Mouse (Mus musculus): ENCODE measurements around the gene Olfr591.
"Not testable (repeated sequence)": the region's sequence is repeated elsewhere in the genome, so short reads cannot be mapped to it uniquely, and the experiment has no call there.

Olfr591 gene

DNA sequence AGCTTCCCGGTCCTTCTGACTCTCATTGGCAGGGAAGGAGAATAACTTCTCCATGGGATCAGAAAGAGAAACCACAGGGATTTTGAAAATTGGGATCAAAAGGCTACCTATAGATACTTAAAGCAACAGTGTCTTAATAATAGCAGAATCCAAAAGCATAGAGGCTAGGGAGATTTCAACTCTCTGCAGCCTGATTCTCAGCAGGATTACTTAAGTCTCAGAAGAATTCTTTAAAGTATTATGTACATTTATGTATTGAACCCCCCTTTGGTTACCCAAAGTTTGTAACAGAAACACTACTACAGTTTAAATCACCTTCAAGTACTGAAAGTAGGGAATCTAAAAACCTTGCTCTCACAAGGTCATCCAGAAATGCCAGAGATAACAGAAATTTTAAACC lies at the start of gene Olfr591:
TSS of gene Olfr591 (minus strand) at position 101 of the 400 bp plus-strand sequence.
- no peak for DNase-seq (ENCODE audit: extremely low read depth, low read depth)

- no peak for DNase-seq (ENCODE audit: extremely low read depth, low read depth)
These were observed 38.6 kb upstream of the Olfr591 start, which contains the start of gene Olfr594 for GRCm38 (mm10) chr7:103216696-103217095. Gene Olfr594 (plus strand): TSS chr7:103216996.

GRCm38 (mm10) chr7:103212050-103212449 lies 33.9 kb upstream of the Olfr591 start:
- not testable (repeated sequence) for DNase-seq (ENCODE audit: extremely low read depth, low read depth)

- DNase-seq (ENCODE audit: extremely low read depth, low read depth): no peak
These were observed 33.4 kb upstream of the Olfr591 start, which contains the start of gene Olfr593 for GRCm38 (mm10) chr7:103211562-103211961. Gene Olfr593 (plus strand): TSS chr7:103211862.

- not testable (repeated sequence) for DNase-seq (ENCODE audit: extremely low read depth, low read depth)
These were observed 6.4 kb upstream of the Olfr591 start, which contains the start of gene Olfr592 for GRCm38 (mm10) chr7:103184503-103184902. Gene Olfr592 (plus strand): TSS chr7:103184803.

DNA sequence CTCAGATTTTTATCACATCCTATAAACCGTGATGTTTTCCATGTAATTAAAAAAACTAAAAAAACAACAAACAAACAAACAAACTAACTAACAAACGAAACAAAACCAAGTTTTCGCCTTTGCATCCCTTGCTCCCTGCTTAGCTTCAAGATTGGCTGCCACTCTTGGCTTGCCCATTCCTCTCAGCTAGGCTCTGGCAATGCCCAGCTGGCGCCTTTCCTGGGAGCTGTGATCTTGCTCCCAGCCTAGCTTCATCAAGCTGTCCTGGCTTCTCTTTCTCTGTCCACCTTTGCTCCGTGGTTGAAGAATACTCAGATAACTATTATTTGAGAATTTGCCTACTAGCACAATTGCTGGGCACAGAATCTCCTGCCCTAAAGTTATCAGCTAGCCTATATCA lies 8.4 kb downstream of the Olfr591 start:
- no peak for DNase-seq (ENCODE audit: extremely low read depth, low read depth)

DNA sequence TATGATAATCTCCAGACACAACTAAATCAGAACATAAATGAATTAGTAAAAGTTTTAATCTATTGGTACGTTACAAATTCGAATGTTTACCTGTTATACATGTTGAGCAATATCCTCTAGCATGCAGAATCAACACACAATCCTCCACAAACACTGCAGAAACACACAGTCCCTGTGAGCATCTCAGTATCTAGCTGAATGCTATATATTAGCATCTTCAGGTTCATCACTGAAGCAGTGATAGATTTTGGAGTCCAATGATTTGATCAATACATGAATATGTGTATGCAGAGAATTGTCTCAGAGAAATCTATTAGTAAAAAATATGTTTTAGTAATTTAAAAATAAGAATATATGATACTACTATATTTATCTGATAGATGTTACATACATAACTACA lies 21.9 kb downstream of the Olfr591 start, which contains the start of gene Olfr589:
TSS of gene Olfr589 (minus strand) at position 101 of the 400 bp plus-strand sequence.
- DNase-seq (ENCODE audit: extremely low read depth, low read depth): no peak

DNA sequence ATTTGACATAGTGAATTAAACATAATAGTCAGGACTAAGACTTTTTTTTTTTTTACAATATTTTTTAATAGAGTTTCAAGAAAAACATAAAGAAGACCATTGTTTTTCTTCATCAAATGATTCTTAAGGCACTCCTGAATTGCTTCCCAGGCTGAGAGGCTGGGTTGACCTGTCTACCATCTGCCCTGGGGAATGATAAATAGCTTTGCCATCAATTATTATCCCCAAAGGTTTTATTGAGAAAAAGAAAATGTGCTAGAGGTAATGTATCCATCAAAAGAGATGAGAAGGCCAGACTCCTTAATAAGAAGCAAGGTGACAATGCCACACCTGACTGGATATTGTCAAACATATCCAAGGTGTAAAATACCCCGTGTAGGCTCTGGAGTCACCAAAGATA lies 37.6 kb downstream of the Olfr591 start, which contains the start of gene Olfr588-ps1:
TSS of gene Olfr588-ps1 (plus strand) at position 301 of the 400 bp plus-strand sequence.
- no peak for DNase-seq (ENCODE audit: extremely low read depth, low read depth)

GRCm38 (mm10) chr7:103125538-103125937 lies 52.6 kb downstream of the Olfr591 start, which contains the start of gene Olfr586:
Gene Olfr586 (minus strand): TSS chr7:103125638.
- DNase-seq (ENCODE audit: extremely low read depth, low read depth): no peak

DNA sequence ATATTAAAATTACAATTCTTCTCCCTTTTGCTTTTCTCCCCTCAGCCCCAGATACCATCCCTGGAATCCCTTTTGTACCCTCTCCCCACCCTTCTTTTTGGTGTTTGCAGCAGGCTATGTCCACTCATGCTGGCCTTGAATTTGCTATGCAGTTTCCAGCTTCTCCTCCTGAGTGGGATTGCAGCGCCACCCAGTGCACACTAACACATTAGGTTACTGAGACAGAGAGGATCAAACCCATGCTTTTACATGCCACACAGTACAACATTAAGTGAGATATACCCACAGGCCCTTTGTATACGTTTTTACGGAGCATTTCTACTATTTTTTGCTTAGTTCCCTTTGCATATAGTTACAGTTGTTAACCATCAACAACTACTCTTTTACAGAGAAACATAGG lies 58.7 kb downstream of the Olfr591 start:
- DNase-seq (ENCODE audit: extremely low read depth, low read depth): no peak

Data from MEL-GATA-1-ER (cell line).